Mouse (Mus musculus) myocyte (in vitro differentiated cells): ENCODE measurements around the gene Dcaf11. TPM values are rescaled to one million over a fixed set of nuclear protein-coding genes. Genes with fewer than 3 reads are reported as not detected.
A peak's percentile ranks its signal among the peaks of the same experiment; 100 is the strongest.

Source experiments
- H3K27me3 ChIP-seq: one replicate; pipeline ENCODE4 v1.6.1; 2011; ENCODE audit not compliant: control insufficient read depth, insufficient read depth, insufficient read length
- H3K36me3 ChIP-seq: one replicate; pipeline ENCODE4 v1.6.1; 2011; ENCODE audit not compliant: control insufficient read depth, insufficient read depth
- H3K4me2 ChIP-seq: one replicate; pipeline ENCODE4 v1.6.1; 2011; ENCODE audit warnings: low read depth, control low read depth
- H3K4me3 ChIP-seq: one replicate; pipeline ENCODE4 v1.5.1; 2011; ENCODE audit warnings: mild to moderate bottlenecking, control low read depth, moderate library complexity
- H3K79me2 ChIP-seq: one replicate; pipeline ENCODE4 v1.6.1; 2011; ENCODE audit not compliant: control insufficient read depth, insufficient read depth
- H3ac ChIP-seq: one replicate; pipeline ENCODE4 v1.6.1; 2011; ENCODE audit not compliant: control insufficient read depth, insufficient read length
- CEBPB ChIP-seq: IDR thresholded peaks from 2 replicates; pipeline ENCODE4 v1.6.1; 2011; ENCODE audit warnings: mild to moderate bottlenecking, moderate library complexity; ENCODE audit not compliant: poor library complexity, insufficient read depth, severe bottlenecking
- E2F4 ChIP-seq: IDR thresholded peaks from one replicate; pipeline ENCODE4 v1.6.1; 2011; ENCODE audit warnings: mild to moderate bottlenecking, control low read depth, moderate library complexity; ENCODE audit not compliant: insufficient read depth
- MAX ChIP-seq: IDR thresholded peaks from one replicate; pipeline ENCODE4 v1.6.1; 2011; ENCODE audit warnings: low read depth, mild to moderate bottlenecking, control low read depth
- MYOD1 ChIP-seq, 3 experiments: IDR thresholded peaks; one replicate each; pipeline ENCODE4 v1.6.1; 2011; ENCODE audit warnings: control low read depth in 2 of 3, low read depth in 2 of 3, mild to moderate bottlenecking in 2 of 3, moderate library complexity in 1 of 3; ENCODE audit not compliant: insufficient read length in 2 of 3, control insufficient read depth in 1 of 3
- MYOG ChIP-seq, 3 experiments: IDR thresholded peaks; one replicate each; pipeline ENCODE4 v1.6.1; 2011; ENCODE audit warnings: control low read depth in 2 of 3, low read depth in 2 of 3, mild to moderate bottlenecking in 2 of 3; ENCODE audit not compliant: insufficient read length in 2 of 3, control insufficient read depth in 1 of 3, insufficient read depth in 1 of 3
- POLR2A ChIP-seq: IDR thresholded peaks from one replicate; pipeline ENCODE4 v1.6.1; 2011; ENCODE audit warnings: low read depth, mild to moderate bottlenecking, control low read depth, moderate library complexity; ENCODE audit not compliant: insufficient read length
- POLR2AphosphoS2 ChIP-seq: IDR thresholded peaks from one replicate; pipeline ENCODE4 v1.6.1; 2011; ENCODE audit warnings: low read depth, control low read depth; ENCODE audit not compliant: insufficient read length
- REST ChIP-seq: IDR thresholded peaks from one replicate; pipeline ENCODE4 v1.6.1; 2011; ENCODE audit warnings: mild to moderate bottlenecking, control low read depth, moderate library complexity; ENCODE audit not compliant: insufficient read depth, insufficient read length
- SRF ChIP-seq: IDR thresholded peaks from one replicate; pipeline ENCODE4 v1.6.1; 2011; ENCODE audit warnings: low read depth; ENCODE audit not compliant: control insufficient read depth, insufficient read length
- TCF12 ChIP-seq: IDR thresholded peaks from one replicate; pipeline ENCODE4 v1.6.1; 2011; ENCODE audit warnings: mild to moderate bottlenecking, control low read depth; ENCODE audit not compliant: poor library complexity, insufficient read depth, severe bottlenecking
- TCF3 ChIP-seq: IDR thresholded peaks from one replicate; pipeline ENCODE4 v1.6.1; 2011; ENCODE audit warnings: low read depth, control low read depth; ENCODE audit not compliant: insufficient read length
- USF1 ChIP-seq: IDR thresholded peaks from one replicate; pipeline ENCODE4 v1.6.1; 2011; ENCODE audit warnings: low read depth, mild to moderate bottlenecking, control low read depth, moderate library complexity
- polyA plus RNA-seq: library from polyadenylated mRNA; unstranded; fragments of >200 nt; fragmentation: generic; extraction: Trizol; gene quantifications from one replicate; pipeline ENCODE4 v1.2.1, GENCODE M21; 2012; ENCODE audit warnings: missing spikeins

Gene Dcaf11
- polyA plus RNA-seq, 1 experiment = 38.7 TPM

DNA sequence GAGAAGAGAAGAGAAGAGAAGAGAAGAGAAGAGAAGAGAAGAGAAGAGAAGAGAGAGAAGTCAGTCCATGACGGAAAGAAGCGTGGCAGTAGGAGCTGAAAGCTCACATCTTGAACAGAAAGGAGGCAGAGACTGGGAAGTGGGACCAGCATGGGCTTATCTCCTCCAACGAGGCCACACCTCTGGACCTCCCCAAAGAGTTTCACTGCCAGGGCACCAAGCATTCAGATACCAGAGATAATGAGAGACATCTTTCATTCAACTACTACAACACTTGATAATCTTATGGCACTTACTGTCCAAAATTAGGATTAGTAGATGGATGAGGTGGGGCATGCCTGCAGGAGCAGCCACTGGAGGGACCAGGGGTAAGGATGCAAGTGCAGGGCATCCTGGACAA lies 4.0 kb upstream of the Dcaf11 start:
- no peak for TF ChIP-seq CEBPB
- TF ChIP-seq MAX = no peak
- no peak for TF ChIP-seq SRF
- no peak for TF ChIP-seq USF1
- no peak for TF ChIP-seq TCF12
- TF ChIP-seq MYOG (IDR thresholded peaks at IDR 0.05; ENCODE audit: control insufficient read depth in 1 of 3, insufficient read depth in 1 of 3, insufficient read length in 2 of 3, low read depth in 2 of 3) = no peak
- TF ChIP-seq POLR2AphosphoS2 = no peak
- no peak for TF ChIP-seq TCF3
- TF ChIP-seq REST = no peak
- TF ChIP-seq MYOD1 (IDR thresholded peaks at IDR 0.05; ENCODE audit: control insufficient read depth in 1 of 3, insufficient read length in 2 of 3, low read depth in 2 of 3) = no peak
- TF ChIP-seq E2F4 = no peak
- no peak for TF ChIP-seq POLR2A

DNA sequence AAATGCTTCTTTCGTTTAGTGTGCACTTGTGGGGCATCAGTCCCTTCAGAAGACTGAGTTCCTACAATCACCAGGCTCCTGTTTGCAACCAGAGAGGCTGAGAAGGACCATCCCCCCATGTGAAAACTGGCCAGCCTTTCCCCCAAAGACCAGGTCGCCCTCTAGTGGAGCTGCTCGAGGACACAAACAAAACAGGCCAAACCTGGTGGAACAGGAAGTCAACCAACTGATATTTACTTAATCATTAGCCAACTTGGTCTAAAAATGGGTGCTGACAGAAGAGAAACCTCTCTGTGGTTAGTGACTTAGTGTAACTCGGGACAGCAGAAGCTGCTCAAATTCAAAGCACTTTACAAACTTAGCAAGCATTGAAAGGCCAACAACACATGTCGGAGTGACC lies 2.8 kb upstream of the Dcaf11 start:
- Histone ChIP-seq H3K27me3 (no peaks in the 10 kb centered on the region), H3K36me3 (no peaks in the 10 kb centered on the region), H3K4me2 (no peak overlapping the region), H3K79me2 (no peaks in the 10 kb centered on the region), H3ac (no peak overlapping the region), H3K4me3 (no peak overlapping the region)
- no peak for TF ChIP-seq SRF
- no peak for TF ChIP-seq TCF3
- TF ChIP-seq MAX = no peak
- no peak for TF ChIP-seq REST
- no peak for TF ChIP-seq TCF12
- TF ChIP-seq USF1 = no peak
- no peak for TF ChIP-seq MYOG (IDR thresholded peaks at IDR 0.05; ENCODE audit: control insufficient read depth in 1 of 3, insufficient read depth in 1 of 3, insufficient read length in 2 of 3, low read depth in 2 of 3)
- TF ChIP-seq POLR2A = no peak
- TF ChIP-seq CEBPB = no peak
- no peak for TF ChIP-seq MYOD1 (IDR thresholded peaks at IDR 0.05; ENCODE audit: control insufficient read depth in 1 of 3, insufficient read length in 2 of 3, low read depth in 2 of 3)
- TF ChIP-seq E2F4 = no peak
- TF ChIP-seq POLR2AphosphoS2 = no peak

More for the DNA sequence above, 4.0 kb upstream of the Dcaf11 start:
- H3K36me3 ChIP-seq = no peaks in the 10 kb centered on the region
- no peaks in the 10 kb centered on the region for H3K27me3 ChIP-seq
- no peak overlapping the region for H3ac ChIP-seq
- no peak overlapping the region for H3K4me2 ChIP-seq
- H3K79me2 ChIP-seq = no peaks in the 10 kb centered on the region
- no peak overlapping the region for H3K4me3 ChIP-seq

DNA sequence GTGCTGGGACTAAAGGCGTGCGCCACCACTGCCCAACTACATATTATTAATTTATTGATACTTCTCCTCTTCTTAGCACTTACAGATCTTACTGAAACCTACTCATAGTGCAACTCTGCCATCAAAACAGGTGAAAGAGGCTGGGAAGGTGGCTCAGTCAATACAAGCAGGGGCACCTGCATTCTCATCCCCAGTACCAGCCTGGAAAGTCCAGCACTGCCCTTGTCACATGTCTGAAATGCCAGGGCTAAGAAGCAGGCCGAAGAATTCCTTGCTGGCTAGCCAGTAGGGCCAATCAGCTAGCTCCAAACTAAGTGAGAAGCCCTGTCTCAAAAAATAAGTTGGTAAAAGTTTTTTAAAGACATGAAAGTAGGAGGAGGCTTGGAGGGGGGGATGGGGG lies 2.2 kb upstream of the Dcaf11 start:
- TF ChIP-seq MYOD1 (IDR thresholded peaks at IDR 0.05; ENCODE audit: control insufficient read depth in 1 of 3, insufficient read length in 2 of 3, low read depth in 2 of 3) (no peak), POLR2A (no peak)
- Histone ChIP-seq H3K4me2 (no peak overlapping the region), H3ac (no peak overlapping the region), H3K36me3 (no peaks in the 10 kb centered on the region), H3K79me2 (no peaks in the 10 kb centered on the region), H3K4me3 (no peak overlapping the region), H3K27me3 (no peaks in the 10 kb centered on the region)

DNA sequence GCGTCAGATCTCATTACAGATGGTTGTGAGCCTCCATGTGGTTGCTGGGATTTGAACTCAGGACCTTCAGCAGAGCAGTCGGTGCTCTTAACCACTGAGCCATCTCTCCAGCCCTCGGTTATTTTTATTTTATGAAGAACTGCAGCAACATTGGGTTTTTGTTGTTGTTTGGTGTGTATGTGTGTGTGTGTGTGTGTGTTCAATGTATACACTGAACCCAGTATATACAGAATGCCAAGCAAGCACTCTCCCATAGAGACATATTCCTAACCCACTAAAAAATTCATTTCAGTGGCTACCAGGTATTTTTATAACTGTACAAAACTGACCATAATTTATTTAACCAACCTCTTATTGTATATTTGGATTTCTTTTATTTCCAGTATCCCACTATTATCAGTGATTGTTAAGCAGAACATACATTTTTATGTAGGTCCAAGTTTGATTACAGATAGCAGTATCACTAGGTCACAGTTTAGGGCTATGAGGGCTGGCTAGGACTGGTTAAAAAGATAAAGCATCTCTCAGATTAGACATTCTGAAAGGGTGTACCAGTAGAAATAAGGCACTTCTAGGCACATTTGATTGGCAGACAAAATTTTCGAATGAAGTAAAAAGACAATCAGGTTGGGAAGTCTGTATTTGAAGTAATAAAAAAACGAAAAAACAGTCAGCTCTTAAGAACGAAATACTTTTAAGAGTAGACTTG lies 912 bp upstream of the Dcaf11 start:
- no peaks in the 10 kb centered on the region for H3K27me3 ChIP-seq
- H3K79me2 ChIP-seq = no peaks in the 10 kb centered on the region
- H3K4me3 ChIP-seq = peak overlapping the region; percentile 95
- peak overlapping the region; percentile 55 for H3ac ChIP-seq
- TF ChIP-seq USF1 (no peak), TCF12 (no peak), MYOG (IDR thresholded peaks at IDR 0.05; ENCODE audit: control insufficient read depth in 1 of 3, insufficient read depth in 1 of 3, insufficient read length in 2 of 3, low read depth in 2 of 3) (no peak), E2F4 (no peak), REST (no peak), SRF (no peak), POLR2A (no peak), MYOD1 (IDR thresholded peaks at IDR 0.05; ENCODE audit: control insufficient read depth in 1 of 3, insufficient read length in 2 of 3, low read depth in 2 of 3) (no peak), CEBPB (no peak), TCF3 (no peak), POLR2AphosphoS2 (no peak), MAX (no peak)
- peaks cover 6% of the 10 kb centered on the region for H3K36me3 ChIP-seq
- peak overlapping the region; percentile 96 for H3K4me2 ChIP-seq
